Mouse (Mus musculus) CD4-positive, CD25-positive, alpha-beta regulatory T cell, adult 2 months (primary cell): ENCODE measurements around the gene Rtf2.

Source experiments
- DNase-seq: peaks from one replicate; pipeline ENCODE4 v3.0.0-alpha.2; 2012; ENCODE audit warnings: low read depth, low spot score

Rtf2 gene

DNA sequence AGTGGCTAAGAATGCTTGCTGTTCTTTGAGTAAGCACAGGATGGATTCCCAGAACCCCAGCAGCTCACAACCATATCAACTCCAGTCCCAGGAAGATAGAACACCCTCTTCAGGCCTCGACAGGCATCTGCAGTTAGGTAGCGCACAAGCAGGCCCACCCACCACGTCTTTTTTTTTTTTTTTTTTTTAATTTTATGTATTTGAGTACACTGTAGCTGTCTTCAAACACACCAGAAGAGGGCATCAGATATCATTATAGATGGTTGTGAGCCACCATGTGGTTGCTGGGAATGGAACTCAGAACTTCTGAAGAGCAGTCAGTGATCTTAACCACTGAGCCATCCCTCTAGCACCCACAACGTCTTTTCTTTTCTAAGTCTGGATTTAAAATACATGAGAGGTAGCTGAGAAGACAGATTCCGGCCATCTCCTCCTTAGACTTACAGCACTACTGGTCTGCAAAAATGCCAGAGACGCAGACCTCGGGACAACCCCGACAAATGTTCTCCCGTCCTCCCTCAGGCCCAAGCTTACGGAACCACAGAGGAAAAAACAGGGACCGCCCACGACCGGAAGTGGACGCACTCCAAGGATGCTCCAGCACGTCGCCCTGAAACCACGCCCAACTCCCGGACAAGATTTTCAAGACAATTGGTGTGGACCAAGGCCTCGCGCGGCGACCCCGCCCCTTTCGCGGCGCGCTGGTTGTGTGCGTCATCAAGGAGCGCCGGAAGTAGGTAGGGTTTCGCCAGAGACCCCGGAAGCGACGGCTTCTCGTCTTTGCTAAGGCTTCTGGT, at the start of gene Rtf2:
Rtf2 (plus strand) TSS at position 714 of the 797 bp plus-strand sequence.
- peak; percentile 99 for DNase-seq

DNA sequence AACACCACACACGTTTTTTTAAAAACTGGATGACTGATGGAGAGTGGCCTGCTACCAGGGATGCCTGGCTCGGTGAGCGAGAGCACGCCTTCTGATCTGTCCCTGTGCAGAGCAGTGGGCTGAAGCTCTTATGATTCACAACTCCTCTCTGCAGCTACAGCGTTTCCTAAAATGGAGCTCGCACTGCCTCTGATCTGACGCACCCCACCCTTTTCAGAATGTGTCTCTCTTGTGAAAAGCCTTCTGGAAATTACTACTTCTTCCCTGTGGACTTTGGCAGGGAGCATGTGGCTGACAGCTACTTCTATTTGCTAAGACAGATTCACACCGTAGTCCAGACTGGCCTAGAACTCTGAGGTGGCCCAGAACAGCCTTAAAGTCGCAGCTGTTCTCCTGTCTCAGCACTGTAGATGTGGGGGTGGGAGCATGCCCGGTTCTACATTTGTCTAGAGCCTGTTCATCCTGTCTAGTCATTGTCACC, 48.3 kb upstream of the Rtf2 start:
- DNase-seq, result peak; percentile 33

- peak; percentile 79 for DNase-seq
These were observed 46.8 kb upstream of the Rtf2 start, which contains the start of gene Cass4 for GRCm38 (mm10) chr2:172393391-172394051. TSS of gene Cass4 (plus strand) at chr2:172393794.

GRCm38 (mm10) chr2:172394052-172394392, 46.3 kb upstream of the Rtf2 start:
- no peak for DNase-seq

DNA sequence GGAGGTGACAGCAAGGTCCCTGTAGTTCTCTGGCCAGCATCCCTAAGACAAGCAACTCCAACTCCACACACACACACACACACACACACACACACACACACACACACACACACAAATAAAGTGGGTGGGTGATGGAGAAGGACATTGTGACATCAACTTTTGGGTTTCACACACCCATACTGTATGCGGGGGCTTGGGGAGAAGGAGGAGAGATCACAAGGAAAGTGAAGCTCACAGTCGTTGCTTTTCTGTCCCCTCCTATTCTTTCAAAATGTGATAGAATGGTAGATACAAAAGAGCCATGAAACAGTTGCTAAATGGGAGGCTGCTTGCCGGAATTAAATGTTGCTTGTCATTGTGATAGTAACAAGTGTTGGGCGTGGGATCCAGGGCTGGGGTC, 45.7 kb upstream of the Rtf2 start:
- DNase-seq, result no peak

DNA sequence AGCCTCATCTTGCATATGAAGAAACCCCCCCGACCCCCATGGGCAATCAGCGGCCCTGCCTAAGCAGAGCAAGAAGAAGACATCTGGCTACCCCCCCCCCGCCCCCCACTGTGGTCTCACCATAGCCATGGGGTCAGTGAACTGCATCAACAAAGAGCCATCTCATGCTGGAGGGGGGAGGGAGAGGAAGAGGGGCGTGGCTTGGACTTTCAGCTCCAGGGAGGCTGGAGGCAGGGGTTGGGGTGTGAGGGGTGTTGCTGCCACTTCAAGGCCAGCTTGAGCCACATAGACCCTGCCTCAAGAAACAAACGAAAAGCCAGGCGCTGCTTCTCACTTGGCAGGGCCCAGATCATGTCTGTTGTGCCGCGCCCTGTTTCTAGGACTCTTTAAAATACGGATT, 44.4 kb upstream of the Rtf2 start:
- no peak for DNase-seq

DNA sequence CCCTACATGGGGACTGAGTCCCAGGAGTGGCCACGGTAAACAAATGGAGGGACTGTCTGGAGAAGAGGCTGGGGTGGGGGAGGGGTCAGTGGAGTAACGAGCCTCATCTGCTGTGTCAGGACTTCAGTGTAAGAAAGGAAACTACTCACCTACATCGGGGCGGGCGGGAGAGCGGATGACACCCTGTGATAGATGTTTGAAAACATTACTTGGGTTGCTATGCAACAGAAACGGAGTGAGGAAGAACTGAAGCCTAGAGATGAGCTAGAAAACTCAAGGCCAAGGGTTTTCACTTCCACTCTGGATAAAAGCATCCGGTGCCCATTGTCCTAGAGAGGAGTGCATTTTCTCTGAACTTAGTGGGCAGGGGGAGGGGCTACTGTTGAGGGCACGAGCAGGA, 40.5 kb upstream of the Rtf2 start:
- peak; percentile 93 for DNase-seq

DNA sequence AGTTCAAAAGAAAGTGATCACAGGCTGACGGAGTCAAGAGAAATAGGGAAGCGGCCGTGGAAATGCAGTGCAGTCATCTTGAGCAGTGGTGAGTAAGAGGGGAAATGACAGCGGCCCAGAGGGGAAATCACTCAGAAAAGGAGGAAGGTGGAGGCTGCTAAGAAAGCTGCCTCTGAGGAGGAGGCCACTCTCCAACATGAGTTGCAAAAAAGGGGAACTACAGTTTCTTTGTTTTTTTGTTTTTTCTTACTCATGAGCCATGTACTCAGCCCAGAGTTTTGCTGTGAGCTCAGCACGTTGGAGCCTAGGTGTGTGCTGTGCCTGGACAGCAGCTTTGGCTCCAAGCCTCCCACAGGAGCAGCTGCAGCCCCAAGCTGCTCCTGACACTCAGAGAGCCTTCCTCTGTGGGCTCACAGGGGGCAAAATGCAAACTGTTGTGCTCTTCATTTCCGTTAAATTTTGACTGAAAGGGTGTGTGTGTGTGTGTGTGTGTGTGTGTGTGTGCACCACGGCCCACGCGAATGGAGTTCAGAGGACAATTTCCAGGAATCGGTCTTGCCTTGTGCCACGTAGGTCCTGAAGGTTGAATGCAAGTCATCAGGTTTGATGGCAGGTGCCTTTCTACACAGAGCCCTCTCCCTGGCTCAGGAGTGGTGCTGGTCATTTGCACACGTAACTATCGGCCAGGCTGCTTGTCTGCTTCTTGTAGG, 39.1 kb upstream of the Rtf2 start:
- DNase-seq, result peak; percentile 81

- no peak for DNase-seq
These were observed 36.1 kb upstream of the Rtf2 start for GRCm38 (mm10) chr2:172404239-172404638.

GRCm38 (mm10) chr2:172405011-172405410, 35.3 kb upstream of the Rtf2 start:
- DNase-seq, result peak; percentile 52

GRCm38 (mm10) chr2:172406173-172406572, 34.2 kb upstream of the Rtf2 start:
- DNase-seq, result no peak

DNA sequence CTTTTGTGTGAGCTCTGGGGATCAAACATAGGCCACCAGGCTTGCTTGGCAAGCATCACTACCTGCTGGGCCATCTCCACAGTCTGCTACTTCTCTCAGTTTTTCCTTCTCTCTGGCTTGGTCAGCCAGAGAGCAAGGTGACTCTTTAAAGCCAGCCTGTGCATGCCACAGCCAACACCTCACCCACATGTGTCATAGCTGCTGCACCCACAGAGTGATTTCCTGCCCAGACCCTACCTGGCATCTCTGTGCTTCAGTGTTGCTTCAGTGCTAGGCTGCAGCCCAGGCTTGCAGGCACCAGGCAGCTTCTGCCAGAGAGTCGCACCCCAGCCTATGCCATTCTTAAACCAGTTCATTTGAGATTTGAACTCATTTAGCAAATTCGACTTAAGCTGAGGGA, 32.9 kb upstream of the Rtf2 start:
- DNase-seq, result no peak

- DNase-seq, result no peak
These were observed 29.7 kb upstream of the Rtf2 start for GRCm38 (mm10) chr2:172410686-172411085.

GRCm38 (mm10) chr2:172411091-172411490, 29.3 kb upstream of the Rtf2 start:
- DNase-seq, result no peak

DNA sequence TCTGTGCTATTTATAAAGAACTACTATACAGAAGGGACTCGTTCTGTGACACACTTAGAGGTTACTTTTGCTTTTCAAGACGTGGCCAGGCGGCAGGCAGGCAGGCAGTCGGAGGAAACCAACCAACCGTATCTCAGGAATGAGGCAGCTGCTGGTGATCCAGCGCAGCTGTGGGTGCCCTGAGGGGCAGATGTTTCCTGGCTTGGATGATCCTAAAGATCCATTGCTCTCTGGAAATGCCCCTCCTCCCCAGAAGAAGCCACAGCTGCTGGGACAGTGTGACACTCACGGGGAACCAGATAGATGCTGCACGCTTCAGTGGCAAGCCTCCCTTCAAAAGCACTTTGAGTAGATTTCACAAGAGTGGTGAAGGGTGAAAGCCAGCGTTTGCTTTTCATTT, 27.9 kb upstream of the Rtf2 start:
- no peak for DNase-seq

- no peak for DNase-seq
These were observed 27.1 kb upstream of the Rtf2 start for GRCm38 (mm10) chr2:172413273-172413672.

GRCm38 (mm10) chr2:172413894-172414293, 26.5 kb upstream of the Rtf2 start:
- DNase-seq, result no peak

- DNase-seq, result no peak
These were observed 24.1 kb upstream of the Rtf2 start for GRCm38 (mm10) chr2:172416218-172416617.

- DNase-seq, result no peak
These were observed 23.5 kb upstream of the Rtf2 start for GRCm38 (mm10) chr2:172416876-172417275.

GRCm38 (mm10) chr2:172418208-172418607, 22.1 kb upstream of the Rtf2 start:
- DNase-seq, result no peak

DNA sequence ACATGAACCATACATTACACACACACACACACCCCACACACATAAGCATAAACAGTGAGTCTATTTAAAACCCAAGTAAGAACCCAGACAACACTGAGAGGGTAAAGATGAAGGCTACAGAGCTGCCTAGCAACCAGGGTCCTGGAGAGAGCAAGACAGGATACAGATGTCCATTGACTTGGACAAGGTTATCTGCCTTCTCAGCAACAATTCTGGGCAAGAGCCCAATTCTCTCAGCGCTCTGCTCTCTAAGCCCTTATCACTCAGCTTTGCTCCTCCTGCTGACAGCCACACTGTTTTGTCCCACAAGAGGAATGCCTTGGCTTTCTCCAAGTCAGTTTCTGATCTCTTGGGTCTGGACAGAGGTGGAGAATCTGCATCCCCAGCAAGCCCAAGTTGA, 9.7 kb upstream of the Rtf2 start:
- no peak for DNase-seq

- DNase-seq, result peak; percentile 78
These were observed 6.6 kb upstream of the Rtf2 start for GRCm38 (mm10) chr2:172433746-172434145.
